Comparison of ENCODE assay signal across 26 mouse cellular contexts in the genomic region with DNA sequence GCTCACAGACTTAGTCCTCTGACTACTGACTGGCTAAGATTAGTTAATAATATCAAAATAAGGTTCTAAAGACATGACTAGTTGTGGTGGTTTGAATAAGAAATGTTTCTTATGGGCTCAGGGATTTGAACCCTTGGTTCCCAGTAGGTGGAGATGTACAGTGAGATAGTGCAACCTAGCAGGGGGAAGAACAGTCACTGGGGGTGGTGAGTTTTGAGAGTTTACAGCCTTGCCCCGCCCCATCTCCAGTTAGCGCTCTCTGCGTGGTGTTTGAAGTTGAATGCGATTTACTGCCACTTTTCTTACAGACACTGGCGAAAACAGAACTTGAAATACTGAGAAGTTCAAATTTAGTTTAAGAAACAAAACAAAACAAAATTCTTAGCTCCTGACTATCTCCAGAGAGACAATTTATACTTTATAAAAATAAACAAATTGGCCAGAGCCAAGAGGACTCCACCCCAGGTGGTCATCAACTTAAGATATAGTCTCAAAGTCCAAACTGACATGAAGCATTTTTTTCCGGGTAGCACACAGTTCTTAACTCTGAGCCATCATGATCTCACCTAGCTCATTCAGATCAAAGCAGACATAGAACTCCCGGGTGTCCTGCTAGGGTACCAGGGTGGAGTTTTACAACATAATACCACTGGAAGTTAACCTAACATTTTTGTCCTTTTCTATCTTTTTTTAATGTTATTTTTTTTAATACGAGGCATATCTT.
"Had no signal": no experiment of that assay in that cellular context is flagged by ENCODE, and none has a peak within 500 bp of the region (broad histone marks: within the 10 kb centered on the region; RNA-seq: fewer than 3 reads in every experiment).

No protein-coding gene starts in this region.

- ATAC-seq: forebrain, embryonic 16.5 days; hindbrain, postnatal 0 days; liver, embryonic 12.5 days had no signal

- H3K9ac ChIP-seq: heart, embryonic 13.5 days; heart, embryonic 15.5 days; hindbrain, embryonic 13.5 days; hindbrain, embryonic 15.5 days; kidney, embryonic 15.5 days; limb, embryonic 13.5 days; limb, embryonic 15.5 days; liver, embryonic 12.5 days; liver, embryonic 14.5 days had no signal

- H3K4me3 ChIP-seq: heart, adult 2 months; heart, embryonic 13.5 days; heart, embryonic 15.5 days; hindbrain, embryonic 13.5 days; hindbrain, embryonic 15.5 days; kidney, embryonic 15.5 days; layer of hippocampus, adult 2 months; limb, embryonic 13.5 days; limb, embryonic 15.5 days; liver, embryonic 12.5 days had no signal

- H3K9me3 ChIP-seq: heart, embryonic 13.5 days; heart, embryonic 15.5 days; hindbrain, embryonic 13.5 days; hindbrain, embryonic 15.5 days; kidney, embryonic 15.5 days; limb, embryonic 13.5 days; limb, embryonic 15.5 days; liver, embryonic 12.5 days had no signal

- DNase-seq: gastrocnemius, postnatal 14 days; gastrocnemius, postnatal 36 days; heart, adult 11 months; heart, adult 2 months; heart, postnatal 14 days; heart, postnatal 36 days; kidney, adult 11 months; kidney, adult 2 months; kidney, adult 9 months; kidney, postnatal 14 days; kidney, postnatal 36 days; left cerebral cortex, postnatal 4 days had no signal

- H3K27me3 ChIP-seq: heart, embryonic 13.5 days; heart, embryonic 15.5 days; hindbrain, embryonic 13.5 days; hindbrain, embryonic 15.5 days; kidney, embryonic 15.5 days; limb, embryonic 13.5 days; limb, embryonic 15.5 days; liver, embryonic 12.5 days had no signal

- H3K36me3 ChIP-seq: heart, embryonic 15.5 days; liver, embryonic 12.5 days had no signal

- H3K27ac ChIP-seq: heart, adult 2 months; heart, embryonic 13.5 days; heart, embryonic 15.5 days; hindbrain, embryonic 13.5 days; hindbrain, embryonic 15.5 days; hindbrain, postnatal 0 days; kidney, embryonic 15.5 days; kidney, postnatal 0 days; layer of hippocampus, adult 2 months; limb, embryonic 13.5 days; limb, embryonic 15.5 days; liver, embryonic 12.5 days; liver, embryonic 14.5 days had no signal

- H3K4me2 ChIP-seq: heart, embryonic 11.5 days; heart, embryonic 13.5 days; heart, embryonic 15.5 days; hindbrain, embryonic 13.5 days; hindbrain, embryonic 15.5 days; kidney, embryonic 15.5 days; limb, embryonic 13.5 days; limb, embryonic 15.5 days; liver, embryonic 12.5 days had no signal

- H3K4me1 ChIP-seq: heart, embryonic 13.5 days; heart, embryonic 15.5 days; hindbrain, embryonic 13.5 days; hindbrain, embryonic 15.5 days; kidney, embryonic 15.5 days; limb, embryonic 13.5 days; limb, embryonic 15.5 days; liver, embryonic 12.5 days had no signal
